Mouse (Mus musculus): ENCODE results near the gene Tmed6. TPM values are rescaled to one million over a fixed set of nuclear protein-coding genes. Genes with fewer than 3 reads are reported as not detected.
"Not testable (repeated sequence)": the region's sequence is repeated elsewhere in the genome, so short reads cannot be mapped to it uniquely, and the experiment has no call there.

Gene Tmed6
- not detected for total RNA-seq (2021)
- long read RNA-seq, experiment 1, result 0 reads
- long read RNA-seq, experiment 2, result 0 reads

GRCm38 (mm10) chr8:107065511-107066496, at the start of gene Tmed6:
Tmed6 (minus strand) TSS chr8:107065644.
- intact Hi-C loops (cut with DNase I), result no loop called here
- no peak for DNase-seq (ENCODE audit: low spot score in 2 of 2)

- DNase-seq (ENCODE audit: low spot score in 2 of 2), result no peak
- intact Hi-C loops (cut with DNase I), result no loop called here
These were observed 49.5 kb upstream of the Tmed6 start for GRCm38 (mm10) chr8:107115008-107115320.

GRCm38 (mm10) chr8:107114150-107115007, 48.9 kb upstream of the Tmed6 start:
- intact Hi-C loops (cut with DNase I), result no loop called here
- DNase-seq (ENCODE audit: low spot score in 2 of 2), result peak; percentile 19 to 38

GRCm38 (mm10) chr8:107113209-107113608, 47.8 kb upstream of the Tmed6 start:
- no peak for DNase-seq (ENCODE audit: low spot score in 2 of 2)
- intact Hi-C loops (cut with DNase I), result no loop called here

- intact Hi-C loops (cut with DNase I), result no loop called here
- DNase-seq (ENCODE audit: low spot score in 2 of 2), result no peak
These were observed 46.1 kb upstream of the Tmed6 start for GRCm38 (mm10) chr8:107111340-107112105.

- DNase-seq (ENCODE audit: low spot score in 2 of 2), result no peak
- intact Hi-C loops (cut with DNase I), result no loop called here
These were observed 45.3 kb upstream of the Tmed6 start for GRCm38 (mm10) chr8:107110629-107111330.

- DNase-seq (ENCODE audit: low spot score in 2 of 2), result no peak
- intact Hi-C loops (cut with DNase I), result loop anchor here (5.0 kb wide), 1 partner anchor 317 kb away; the partner anchor contains the start of gene Nob1
These were observed 44.5 kb upstream of the Tmed6 start for GRCm38 (mm10) chr8:107109816-107110435.

- no peak for DNase-seq (ENCODE audit: low spot score in 2 of 2)
- intact Hi-C loops (cut with DNase I), result loop anchor here (5.0 kb wide), 1 partner anchor 318 kb away; the partner anchor contains the start of gene Nob1
These were observed 43.7 kb upstream of the Tmed6 start for GRCm38 (mm10) chr8:107108978-107109720.

GRCm38 (mm10) chr8:107108089-107108488, 42.6 kb upstream of the Tmed6 start:
- not testable (repeated sequence) for DNase-seq (ENCODE audit: low spot score in 2 of 2)
- intact Hi-C loops (cut with DNase I), result loop anchor here (5.0 kb wide), 1 partner anchor 319 kb away; the partner anchor contains the start of gene Nob1

- DNase-seq (ENCODE audit: low spot score in 2 of 2), result peak; percentile 45 to 72
- intact Hi-C loops (cut with DNase I), result no loop called here
These were observed 39.1 kb upstream of the Tmed6 start for GRCm38 (mm10) chr8:107104547-107104946.

GRCm38 (mm10) chr8:107100635-107101034, 35.2 kb upstream of the Tmed6 start:
- intact Hi-C loops (cut with DNase I), result no loop called here
- DNase-seq (ENCODE audit: low spot score in 2 of 2), result no peak

- peak; percentile 95 for DNase-seq (ENCODE audit: low spot score in 2 of 2)
- intact Hi-C loops (cut with DNase I), result no loop called here
These were observed 31.1 kb upstream of the Tmed6 start, which contains the start of gene Terf2 for GRCm38 (mm10) chr8:107096366-107097036. Terf2 (minus strand) TSS chr8:107096547.

GRCm38 (mm10) chr8:107095717-107096365, 30.4 kb upstream of the Tmed6 start:
- intact Hi-C loops (cut with DNase I), result no loop called here
- DNase-seq (ENCODE audit: low spot score in 2 of 2), result peak in 1 of 2 experiments; percentile 38

GRCm38 (mm10) chr8:107090531-107090930, 25.1 kb upstream of the Tmed6 start:
- intact Hi-C loops (cut with DNase I), result no loop called here

GRCm38 (mm10) chr8:107088526-107089063, 23.2 kb upstream of the Tmed6 start:
- intact Hi-C loops (cut with DNase I), result no loop called here

More at GRCm38 (mm10) chr8:107090531-107090930, 25.1 kb upstream of the Tmed6 start:
- no peak for DNase-seq (ENCODE audit: low spot score in 2 of 2)

GRCm38 (mm10) chr8:107086018-107086417, 20.6 kb upstream of the Tmed6 start:
- no peak for DNase-seq (ENCODE audit: low spot score in 2 of 2)
- intact Hi-C loops (cut with DNase I), result no loop called here

More at GRCm38 (mm10) chr8:107088526-107089063, 23.2 kb upstream of the Tmed6 start:
- no peak for DNase-seq (ENCODE audit: low spot score in 2 of 2)

All from left cerebral cortex, postnatal 14 days (tissue).